ENCODE assay signal across 43 mouse cellular contexts in the genomic region with DNA sequence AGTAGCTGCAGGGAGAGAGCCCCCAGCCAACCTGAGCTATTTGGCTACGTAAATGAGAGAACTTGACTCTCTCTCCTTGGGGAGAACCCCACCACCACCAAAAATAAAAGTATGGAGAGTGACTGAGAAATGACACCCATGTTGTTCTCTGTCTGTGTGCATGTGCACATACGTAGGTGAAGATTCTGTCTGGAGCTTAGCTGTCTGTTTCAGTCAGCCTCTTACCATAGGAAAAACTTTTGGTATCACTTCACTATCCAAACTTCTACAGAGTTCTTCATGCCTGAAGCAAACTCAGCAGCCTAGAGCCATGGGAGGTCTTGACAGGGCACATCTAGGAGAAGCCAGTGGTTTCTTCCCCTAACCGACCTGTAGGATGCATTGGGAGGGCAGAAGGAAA. TPM values are rescaled to one million over a fixed set of nuclear protein-coding genes. Genes with fewer than 3 reads are reported as not detected.
"Had no signal": no experiment of that assay in that cellular context is flagged by ENCODE, and none has a peak within 500 bp of the region (broad histone marks: within the 10 kb centered on the region; RNA-seq: fewer than 3 reads in every experiment).

No protein-coding gene starts in this region.

- H3K4me3 ChIP-seq: heart, embryonic 10.5 days; heart, embryonic 12.5 days; heart, embryonic 13.5 days; heart, embryonic 15.5 days; hindbrain, embryonic 10.5 days; hindbrain, embryonic 12.5 days; hindbrain, embryonic 13.5 days; hindbrain, embryonic 15.5 days; intestine, embryonic 15.5 days; kidney, embryonic 15.5 days; layer of hippocampus, adult 2 months had no signal

- DNase-seq: heart, postnatal 10 days; heart, postnatal 14 days; heart, postnatal 36 days; heart, postnatal 4 days; kidney, adult 11 months; kidney, adult 18-20 months; kidney, adult 2 months; kidney, adult 8-10 months; kidney, adult 9 months; kidney, postnatal 10 days; kidney, postnatal 14 days; kidney, postnatal 25 days; kidney, postnatal 36 days; kidney, postnatal 4 days; layer of hippocampus, adult 9-11 months; layer of hippocampus, postnatal 36 days had no signal

- H3K36me3 ChIP-seq: heart, embryonic 10.5 days; heart, embryonic 12.5 days; heart, embryonic 13.5 days; heart, embryonic 15.5 days; hindbrain, embryonic 10.5 days; hindbrain, embryonic 12.5 days; hindbrain, embryonic 13.5 days; hindbrain, embryonic 15.5 days; intestine, embryonic 15.5 days; kidney, embryonic 15.5 days had no signal

- ATAC-seq: hindbrain, embryonic 16.5 days; hindbrain, postnatal 0 days; inflammation-experienced regulatory T-cells, adult 6 months; intestine, embryonic 15.5 days; intestine, embryonic 16.5 days; intestine, postnatal 0 days had no signal

- H3K9ac ChIP-seq: heart, embryonic 12.5 days; heart, embryonic 13.5 days; heart, embryonic 15.5 days; hindbrain, embryonic 12.5 days; hindbrain, embryonic 13.5 days; hindbrain, embryonic 14.5 days; hindbrain, embryonic 15.5 days; intestine, embryonic 15.5 days; kidney, embryonic 15.5 days had no signal

- H3K4me2 ChIP-seq: heart, embryonic 11.5 days; heart, embryonic 12.5 days; heart, embryonic 13.5 days; heart, embryonic 15.5 days; hindbrain, embryonic 12.5 days; hindbrain, embryonic 13.5 days; hindbrain, embryonic 14.5 days; hindbrain, embryonic 15.5 days; intestine, embryonic 15.5 days; kidney, embryonic 15.5 days had no signal

- H3K4me1 ChIP-seq: heart, embryonic 12.5 days; heart, embryonic 13.5 days; heart, embryonic 15.5 days; hindbrain, embryonic 12.5 days; hindbrain, embryonic 13.5 days; hindbrain, embryonic 15.5 days had no signal

- H3K27ac ChIP-seq: heart, embryonic 10.5 days; heart, embryonic 13.5 days; heart, embryonic 15.5 days; hindbrain, embryonic 10.5 days; hindbrain, embryonic 12.5 days; hindbrain, embryonic 13.5 days; hindbrain, embryonic 14.5 days; hindbrain, embryonic 15.5 days; hindbrain, postnatal 0 days; intestine, embryonic 15.5 days; kidney, embryonic 15.5 days; kidney, postnatal 0 days; layer of hippocampus, adult 2 months had no signal

- H3K27me3 ChIP-seq: heart, embryonic 12.5 days; heart, embryonic 13.5 days; heart, embryonic 15.5 days; hindbrain, embryonic 12.5 days; hindbrain, embryonic 13.5 days; hindbrain, embryonic 15.5 days; intestine, embryonic 15.5 days; kidney, embryonic 15.5 days had no signal

- H3K9me3 ChIP-seq: heart, embryonic 15.5 days; hindbrain, embryonic 13.5 days; hindbrain, embryonic 15.5 days; intestine, embryonic 15.5 days; kidney, embryonic 15.5 days had no signal

RNA-seq across cellular contexts. Expression of a gene that starts 2.5 kb away (rescaled TPM):
- total RNA-seq: heart, postnatal 4 days; hematopoietic stem cell, adult 5-6 weeks; hindbrain, postnatal 0 days; layer of hippocampus, adult 18-20 months; layer of hippocampus, adult 2 months; layer of hippocampus, adult 8-10 months; layer of hippocampus, postnatal 10 days; layer of hippocampus, postnatal 14 days; layer of hippocampus, postnatal 25 days; layer of hippocampus, postnatal 36 days had no signal
- polyA plus RNA-seq: heart, embryonic 14.5 days; heart, embryonic 15.5 days; heart, postnatal 0 days; hindbrain, embryonic 13.5 days; hindbrain, embryonic 14.5 days; hindbrain, embryonic 15.5 days; hindbrain, embryonic 16.5 days; hindbrain, postnatal 0 days had no signal
